Mouse (Mus musculus) spleen, postnatal 36 days (tissue): Measurements from ENCODE around the gene Olfr195.
"Not testable (repeated sequence)": the region's sequence is repeated elsewhere in the genome, so short reads cannot be mapped to it uniquely, and the experiment has no call there.

Experiments used
- DNase-seq, 2 experiments: peaks; one replicate each; pipeline ENCODE4 v3.0.0; 2022; ENCODE audit warnings: low spot score in 2 of 2, mixed read lengths in 1 of 2

Olfr195 gene

DNA sequence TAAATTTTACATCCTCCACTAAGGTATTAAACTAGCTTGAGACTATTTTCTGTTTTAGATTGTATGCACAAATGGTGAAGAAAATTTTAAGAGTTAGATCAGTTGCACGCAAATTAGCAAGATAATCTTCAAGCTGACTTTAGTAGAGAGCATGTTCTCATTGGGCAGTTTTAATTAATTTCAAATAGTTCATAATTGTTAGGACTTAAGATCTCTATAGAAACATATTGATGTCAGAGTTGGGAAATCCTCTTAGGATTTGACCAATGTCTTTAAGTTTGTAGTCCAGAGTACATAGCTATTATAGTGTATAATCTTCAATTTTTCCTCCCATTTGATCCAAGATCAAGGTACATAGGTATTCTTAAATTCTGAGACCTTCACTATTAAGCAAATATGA is at the start of gene Olfr195:
Gene Olfr195 (plus strand): TSS at position 301 of the 400 bp plus-strand sequence.
- DNase-seq: no peak

DNA sequence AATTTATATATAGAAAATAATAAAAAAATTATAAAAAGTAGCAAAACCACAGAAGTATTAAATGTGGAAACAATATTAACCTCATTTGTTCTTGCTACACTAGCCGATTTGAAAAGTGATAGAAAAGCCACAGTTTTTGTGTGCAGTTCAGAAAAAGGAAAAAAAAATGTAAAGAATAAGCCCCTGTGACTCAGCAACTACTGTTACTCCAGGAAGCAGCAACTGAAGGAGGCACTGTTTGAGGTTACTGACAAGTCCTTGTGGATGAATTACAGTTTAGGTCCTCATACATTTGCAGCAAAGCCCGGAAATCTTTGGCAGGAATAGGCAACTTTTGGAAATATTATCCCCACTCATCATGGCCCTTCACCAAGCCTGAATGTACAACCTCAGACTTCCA is 41.5 kb upstream of the Olfr195 start:
- no peak for DNase-seq

DNA sequence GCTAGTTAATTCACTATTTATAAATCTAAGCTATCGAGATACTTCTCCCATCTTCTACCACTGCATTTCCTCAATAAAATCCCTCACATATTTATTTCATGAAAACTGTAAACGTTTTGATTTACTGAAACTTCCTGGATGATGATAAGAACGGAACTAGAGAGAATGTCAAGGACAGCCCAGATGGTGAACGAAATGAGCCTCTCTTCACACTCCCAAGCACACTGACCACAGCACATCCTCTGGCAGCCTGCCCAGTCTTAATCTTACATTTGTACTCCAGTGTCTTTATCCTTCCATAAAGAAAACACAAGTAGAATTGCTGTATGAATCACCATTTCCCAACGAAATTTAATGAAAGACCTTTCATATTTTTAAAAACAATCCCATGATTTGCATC is 38.3 kb upstream of the Olfr195 start:
- not testable (repeated sequence) for DNase-seq

DNA sequence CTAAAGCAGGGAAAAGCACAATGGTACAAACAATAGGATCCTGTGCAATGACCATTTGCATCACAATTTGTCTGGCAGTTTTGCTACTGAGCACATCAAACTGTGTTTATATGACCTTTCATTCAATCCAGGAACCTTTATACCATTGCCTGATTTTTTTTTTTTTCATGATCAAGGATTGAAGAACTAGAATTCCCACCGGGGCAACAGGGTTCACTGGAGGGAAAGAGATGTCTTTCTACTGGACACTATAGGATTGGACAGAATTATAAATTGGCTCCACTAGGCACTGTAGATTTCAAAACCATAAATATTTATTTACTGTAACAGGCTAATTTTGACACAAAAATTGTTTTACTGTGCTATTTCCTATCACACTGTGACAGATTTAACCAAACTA is 35.1 kb upstream of the Olfr195 start, which contains the start of gene Olfr193:
Gene Olfr193 (minus strand): TSS at position 101 of the 400 bp plus-strand sequence.
- no peak for DNase-seq

DNA sequence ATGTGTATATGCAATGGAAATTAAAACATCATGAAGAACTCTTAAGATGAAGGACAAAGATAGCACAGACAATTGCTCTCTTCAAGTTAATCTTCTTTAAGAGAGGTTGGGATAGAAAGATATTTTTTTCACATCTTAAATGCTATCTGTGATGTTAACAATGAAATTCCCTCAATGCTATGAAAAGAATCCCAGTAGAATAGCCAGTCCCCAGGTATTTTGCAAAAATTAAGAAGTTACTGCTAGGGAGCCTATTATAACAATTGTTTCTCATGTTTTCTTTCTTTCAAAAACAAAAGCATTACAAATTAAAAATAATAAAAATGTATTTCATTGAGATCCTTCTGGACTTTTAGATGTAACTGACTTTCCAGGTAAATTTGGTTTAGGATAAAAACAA is 25.9 kb upstream of the Olfr195 start, which contains the start of gene Olfr194:
Gene Olfr194 (minus strand): TSS at position 101 of the 400 bp plus-strand sequence.
- no peak for DNase-seq

DNA sequence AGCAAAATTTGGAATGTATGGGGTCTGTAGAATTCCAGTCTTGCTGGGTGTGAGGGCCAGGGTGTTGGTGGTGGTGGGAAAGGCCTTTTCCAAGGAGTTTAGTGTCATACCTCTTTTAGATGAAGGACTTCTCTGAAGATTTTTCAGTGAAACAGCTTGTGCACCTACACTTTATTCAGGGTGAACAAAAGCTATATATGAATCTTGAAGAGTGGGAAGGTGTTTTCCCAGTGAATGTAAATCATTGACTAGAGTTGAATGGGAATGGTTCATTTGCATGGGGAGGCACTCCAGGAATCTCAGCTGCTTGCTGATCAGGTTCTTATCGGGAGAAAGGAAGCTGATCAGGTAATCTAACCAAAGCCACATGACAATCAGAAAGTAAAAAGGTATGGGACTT is 16.1 kb upstream of the Olfr195 start:
- no peak for DNase-seq

DNA sequence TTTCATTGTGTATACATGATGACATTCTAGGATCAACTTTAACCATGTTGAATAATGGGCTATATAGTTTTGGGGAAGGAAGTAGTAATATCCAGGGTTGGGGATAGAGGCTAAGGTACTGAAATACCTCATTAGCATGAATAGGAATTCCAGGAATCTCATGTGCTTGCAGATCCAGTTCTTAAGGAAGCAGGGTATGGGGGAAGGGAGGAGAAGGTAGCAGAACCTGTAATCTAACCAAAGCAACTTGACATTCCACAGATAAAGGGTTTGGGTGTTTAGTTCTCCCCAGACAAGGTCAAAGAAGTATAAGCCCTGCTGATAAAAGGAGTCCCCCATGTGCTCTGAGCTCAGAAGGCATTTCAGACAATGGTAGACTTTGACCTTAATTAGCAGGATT is 5.7 kb upstream of the Olfr195 start:
- no peak for DNase-seq

DNA sequence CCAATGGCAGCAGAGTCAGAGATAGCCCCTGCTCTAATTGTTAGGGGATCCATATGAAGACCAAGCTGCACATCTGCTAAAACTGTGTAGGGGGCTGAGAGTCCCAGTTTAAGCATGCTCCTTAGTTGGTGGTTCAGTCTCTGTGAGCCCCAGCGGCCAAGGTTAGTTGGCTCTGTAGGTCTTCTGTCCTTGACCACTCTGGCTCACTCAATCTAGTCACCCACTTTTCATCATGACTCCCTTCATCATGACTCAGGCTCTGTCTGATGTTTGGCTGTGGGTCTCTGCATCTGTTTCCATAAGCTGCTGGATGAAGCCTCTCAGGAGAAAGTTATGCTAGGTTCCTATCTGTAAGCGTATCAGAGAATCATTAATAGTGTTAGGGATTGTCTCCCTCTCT is 5.2 kb downstream of the Olfr195 start:
- DNase-seq: no peak

DNA sequence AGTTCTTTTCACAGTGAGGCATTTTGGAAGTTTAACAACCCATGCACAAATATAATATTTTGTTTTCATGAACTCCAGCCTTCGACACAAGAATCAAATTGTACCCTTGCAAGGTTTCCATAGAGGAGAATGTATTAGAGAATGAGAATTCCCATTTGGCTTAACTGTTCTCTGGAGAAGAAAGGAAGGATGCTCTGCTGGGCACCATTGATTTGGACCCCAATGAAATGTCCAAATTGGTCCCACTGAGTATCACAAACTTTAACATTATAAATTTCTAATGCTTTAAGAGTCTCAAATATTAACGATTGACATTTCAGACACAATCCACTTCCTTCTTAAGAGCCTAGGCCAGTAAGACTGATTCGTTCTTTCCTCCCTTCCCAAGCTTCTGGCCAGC is 23.5 kb downstream of the Olfr195 start, which contains the start of gene Olfr196:
Gene Olfr196 (minus strand): TSS at position 101 of the 400 bp plus-strand sequence.
- no peak for DNase-seq
